Mouse (Mus musculus) thymus, postnatal 0 days (tissue): ENCODE measurements around the gene Bmt2. TPM values are rescaled to one million over a fixed set of nuclear protein-coding genes. Genes with fewer than 3 reads are reported as not detected.

ENCODE experiments used
- polyA plus RNA-seq: library from polyadenylated mRNA; unstranded; fragments of >200 nt; fragmentation: Nextera tagmentation; extraction: Ambion mirVana; gene quantifications from 2 replicates; pipeline ENCODE4 v1.2.1, GENCODE M21; 2015

The Bmt2 gene
- polyA plus RNA-seq, 1 experiment from 2014 or later: 11.6 TPM

Other genes starting within 250 kb of the Bmt2 start
- gene Tmem168, start 69.9 kb downstream of the Bmt2 start, polyA plus RNA-seq: 28.3 and 31.8 TPM in 2 replicates
- 0.12 TPM in 1 of 2 replicates, not detected in the other for gene Gpr85, start 162.0 kb upstream of the Bmt2 start, polyA plus RNA-seq
- gene 2610001J05Rik, start 193.6 kb upstream of the Bmt2 start, polyA plus RNA-seq: 109 and 111 TPM in 2 replicates